Mouse (Mus musculus) liver, adult 2 months (tissue): Measurements from ENCODE around the gene Nrd1. TPM values are rescaled to one million over a fixed set of nuclear protein-coding genes. Genes with fewer than 3 reads are reported as not detected.

Source experiments
- DNase-seq: peaks from one replicate; pipeline ENCODE4 v3.0.0-alpha.2; 2011; ENCODE audit warnings: low read depth, low spot score; ENCODE audit errors: extremely low read depth
- H3K27ac ChIP-seq: fragments of 200-500 bp; replicated peaks from 2 replicates; pipeline ENCODE4 v1.5.1; 2012; ENCODE audit warnings: low read depth, mild to moderate bottlenecking, control low read depth, inconsistent platforms, low read length; ENCODE audit not compliant: insufficient read depth
- H3K27me3 ChIP-seq: fragments of 200-500 bp; 2 replicates; pipeline ENCODE4 v1.6.1; 2012; ENCODE audit warnings: mild to moderate bottlenecking, moderate library complexity, low read length, inconsistent platforms; ENCODE audit not compliant: control insufficient read depth, insufficient read depth
- H3K36me3 ChIP-seq: fragments of 200-500 bp; 2 replicates; pipeline ENCODE4 v1.6.1; 2012; ENCODE audit warnings: low read length, inconsistent platforms; ENCODE audit not compliant: control insufficient read depth, insufficient read depth
- H3K4me1 ChIP-seq: fragments of 200-500 bp; 2 replicates; pipeline ENCODE4 v1.6.1; 2011; ENCODE audit warnings: low read length; ENCODE audit not compliant: control insufficient read depth, insufficient read depth
- H3K4me3 ChIP-seq: fragments of 200-500 bp; 2 replicates; pipeline ENCODE4 v1.5.1; 2011; ENCODE audit warnings: low read depth, mild to moderate bottlenecking, control low read depth, low read length, moderate library complexity; ENCODE audit not compliant: insufficient read depth
- H3K79me2 ChIP-seq: fragments of 200-500 bp; 2 replicates; pipeline ENCODE4 v1.6.1; 2012; ENCODE audit warnings: inconsistent platforms, mild to moderate bottlenecking, low read length, moderate library complexity; ENCODE audit not compliant: control insufficient read depth, insufficient read depth
- H3K9ac ChIP-seq: fragments of 200-500 bp; 2 replicates; pipeline ENCODE4 v1.6.1; 2012; ENCODE audit warnings: low read depth, mild to moderate bottlenecking, control low read depth, inconsistent platforms, low read length
- CTCF ChIP-seq: fragments of 200-500 bp; IDR thresholded peaks from 2 replicates; pipeline ENCODE4 v1.5.1; 2011; ENCODE audit warnings: low read depth, low read length, control low read depth
- POLR2A ChIP-seq: fragments of 200-500 bp; IDR thresholded peaks from 2 replicates; pipeline ENCODE4 v1.6.1; 2011; ENCODE audit warnings: low read length, control low read depth; ENCODE audit not compliant: insufficient read depth; ENCODE audit errors: extremely low read depth
- WGBS: fragments of 180-500 bp; shearing (Covaris S2); methylation state at CpG from one replicate; pipeline ENCODE4 v1.1.7; 2018; 5-methylcytosine and 5-hydroxymethylcytosine counted together
- polyA plus RNA-seq: library from polyadenylated mRNA; depleted of rRNA; stranded (reverse); fragments of >200 nt; gene quantifications from 2 replicates; pipeline ENCODE4 v1.2.3, GENCODE M21; 2012
- total RNA-seq: library from RNA; depleted of rRNA; stranded (reverse); fragments of >200 nt; gene quantifications from 2 replicates; pipeline ENCODE4 v1.2.3, GENCODE M21; 2014

Gene Nrd1
- total and polyA plus RNA-seq, 2 experiments, result 14.5 to 61.5 TPM

GRCm38 (mm10) chr4:108990032-108990431 is 10.4 kb upstream of the Nrd1 start:
- no peak for DNase-seq
- Histone ChIP-seq H3K36me3 (no peaks in the 10 kb centered on the region), H3K4me3 (no peak overlapping the region), H3K27me3 (no peaks in the 10 kb centered on the region), H3K79me2 (no peaks in the 10 kb centered on the region), H3K4me1 (no peaks in the 10 kb centered on the region), H3K9ac (no peak overlapping the region), H3K27ac (no peak overlapping the region)
- TF ChIP-seq POLR2A (no peak), CTCF (no peak)

DNA sequence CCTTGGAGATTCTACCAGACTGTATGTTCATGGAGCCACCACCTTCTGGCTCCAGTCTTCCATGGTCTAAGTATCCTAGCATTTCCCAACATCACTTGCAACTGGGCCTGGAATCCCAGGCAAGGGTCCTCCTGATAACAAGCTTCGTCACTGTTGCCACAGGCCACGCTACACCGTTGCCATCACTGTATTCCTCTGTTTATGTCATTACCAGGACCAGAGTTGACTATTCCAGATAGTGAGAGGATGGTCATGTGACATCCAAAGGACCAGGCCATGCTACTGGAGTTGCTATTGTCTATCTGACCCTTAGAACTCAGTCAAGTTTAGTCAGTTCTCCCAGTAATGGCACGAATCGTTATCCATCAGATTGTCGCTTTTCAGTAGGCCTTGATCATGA is 9.9 kb upstream of the Nrd1 start:
- Histone ChIP-seq H3K27me3 (no peaks in the 10 kb centered on the region), H3K4me1 (no peaks in the 10 kb centered on the region), H3K27ac (no peak overlapping the region), H3K36me3 (no peaks in the 10 kb centered on the region), H3K79me2 (no peaks in the 10 kb centered on the region), H3K4me3 (no peak overlapping the region), H3K9ac (no peak overlapping the region)
- WGBS, result 94% methylated on average over 6 of the region's 6 CpGs
- no peak for DNase-seq
- no peak for TF ChIP-seq POLR2A
- no peak for TF ChIP-seq CTCF

GRCm38 (mm10) chr4:108991811-108992210 is 8.6 kb upstream of the Nrd1 start:
- Histone ChIP-seq H3K27ac (no peak overlapping the region), H3K27me3 (no peaks in the 10 kb centered on the region), H3K4me1 (no peaks in the 10 kb centered on the region), H3K36me3 (no peaks in the 10 kb centered on the region), H3K9ac (no peak overlapping the region), H3K4me3 (no peak overlapping the region), H3K79me2 (no peaks in the 10 kb centered on the region)
- DNase-seq, result no peak
- no peak for TF ChIP-seq CTCF
- TF ChIP-seq POLR2A, result no peak

DNA sequence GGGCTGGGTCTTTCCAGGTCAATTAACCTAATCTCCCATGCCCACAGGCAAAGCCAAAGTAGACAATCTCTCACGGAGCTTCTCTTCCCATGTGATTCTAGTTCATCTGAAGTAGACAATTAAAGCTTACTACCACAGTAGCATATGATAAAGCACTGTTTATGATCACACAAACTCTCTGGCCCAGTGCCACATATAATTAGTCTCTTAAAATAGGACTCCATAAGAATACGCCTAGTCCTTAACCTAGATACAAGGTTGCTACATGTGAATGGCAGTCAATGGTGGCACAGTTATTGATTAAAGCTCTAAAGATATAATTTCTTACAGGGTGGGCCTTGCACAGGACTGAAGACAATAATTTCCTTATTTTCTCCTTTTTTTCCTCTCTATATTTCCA is 7.5 kb upstream of the Nrd1 start:
- Histone ChIP-seq H3K4me3 (no peak overlapping the region), H3K79me2 (no peaks in the 10 kb centered on the region), H3K27me3 (no peaks in the 10 kb centered on the region), H3K4me1 (no peaks in the 10 kb centered on the region), H3K27ac (no peak overlapping the region), H3K9ac (no peak overlapping the region), H3K36me3 (no peaks in the 10 kb centered on the region)
- DNase-seq, result no peak
- 83% methylated on average over 2 of the region's 2 CpGs for WGBS
- TF ChIP-seq POLR2A, result no peak
- no peak for TF ChIP-seq CTCF

DNA sequence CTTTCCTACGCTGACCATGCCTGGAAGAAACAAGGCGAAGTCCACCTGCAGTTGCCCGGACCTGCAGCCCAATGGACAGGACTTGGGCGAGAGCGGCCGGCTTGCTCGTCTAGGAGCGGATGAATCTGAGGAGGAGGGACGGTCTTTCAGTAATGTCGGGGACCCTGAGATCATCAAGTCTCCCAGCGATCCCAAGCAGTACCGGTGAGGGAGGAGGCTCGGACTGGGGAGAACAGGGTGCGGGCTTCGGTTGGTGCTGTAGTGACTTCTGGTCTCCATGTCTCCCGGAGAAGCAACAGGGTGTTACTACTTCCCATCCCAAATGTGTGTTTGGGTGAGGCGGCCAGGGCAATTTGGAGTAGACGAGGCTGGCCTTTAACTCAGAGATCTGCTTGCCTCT is 506 bp downstream of the Nrd1 start:
- DNase-seq, result no peak
- H3K9ac ChIP-seq, result peak overlapping the region; percentile 90
- under 1% methylated on average over 18 of the region's 18 CpGs for WGBS
- H3K4me1 ChIP-seq, result peaks cover 3% of the 10 kb centered on the region; the same call in 1 of the 2 replicates
- H3K27me3 ChIP-seq, result no peaks in the 10 kb centered on the region
- no peaks in the 10 kb centered on the region; the same call in 1 of the 2 replicates for H3K79me2 ChIP-seq
- peak overlapping the region; percentile 82 for H3K4me3 ChIP-seq
- peak overlapping the region; percentile 69 for H3K27ac ChIP-seq
- no peaks in the 10 kb centered on the region; the same call in 1 of the 2 replicates for H3K36me3 ChIP-seq
- TF ChIP-seq POLR2A (no peak), CTCF (no peak)

GRCm38 (mm10) chr4:109008046-109008445 is 7.6 kb downstream of the Nrd1 start:
- Histone ChIP-seq H3K9ac (no peak overlapping the region), H3K79me2 (peaks cover 12% of the 10 kb centered on the region; the same call in 1 of the 2 replicates), H3K4me1 (peaks cover 2% of the 10 kb centered on the region), H3K4me3 (no peak overlapping the region), H3K27ac (no peak overlapping the region), H3K27me3 (no peaks in the 10 kb centered on the region), H3K36me3 (no peaks in the 10 kb centered on the region; the same call in 1 of the 2 replicates)
- TF ChIP-seq CTCF (no peak), POLR2A (no peak)
- no peak for DNase-seq
- WGBS, result 89% methylated on average over 1 of the region's 1 CpGs
